Mouse (Mus musculus): ENCODE measurements around the gene Prmt1.
A peak's percentile ranks its signal among the peaks of the same experiment; 100 is the strongest.
"Not testable (repeated sequence)": the region's sequence is repeated elsewhere in the genome, so short reads cannot be mapped to it uniquely, and the experiment has no call there.

Prmt1 gene

DNA sequence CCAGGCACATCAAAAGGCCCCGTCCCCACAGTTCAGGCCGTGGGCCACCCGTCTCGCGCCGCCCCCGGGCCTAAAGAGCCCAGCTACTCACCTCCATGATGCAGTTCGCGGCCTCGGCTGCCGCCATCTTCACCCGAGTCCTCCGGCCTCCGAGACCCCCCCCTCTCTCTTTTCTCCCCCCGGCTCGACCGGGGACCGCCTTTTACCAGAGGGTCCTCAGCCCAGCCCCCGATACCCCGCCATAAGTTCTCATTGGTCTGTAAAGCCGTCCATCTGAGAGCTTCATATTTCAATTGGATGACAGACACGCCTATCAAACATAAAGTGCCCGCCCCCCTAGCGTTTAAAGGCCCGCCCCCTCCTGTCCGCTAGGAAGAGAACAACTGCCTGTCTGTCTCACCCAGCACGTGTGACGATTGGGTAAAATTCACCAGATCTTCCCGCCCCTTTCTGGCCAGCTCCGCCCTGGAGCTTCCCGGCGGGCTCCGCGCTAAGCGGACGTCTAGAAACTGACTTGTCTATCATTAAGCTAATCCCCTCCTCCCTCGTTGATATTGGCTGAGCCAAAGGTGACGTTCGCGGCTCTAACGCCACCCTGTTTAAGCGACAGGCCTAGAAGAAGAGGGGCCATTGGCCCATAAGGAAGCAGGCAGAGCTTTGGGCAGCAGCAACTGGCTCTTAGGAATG, at the start of gene Prmt1:
Gene Prmt1, minus strand, starts transcription at position 377 of the 687 bp plus-strand sequence.
- DNase-seq: peak; percentile 97

DNA sequence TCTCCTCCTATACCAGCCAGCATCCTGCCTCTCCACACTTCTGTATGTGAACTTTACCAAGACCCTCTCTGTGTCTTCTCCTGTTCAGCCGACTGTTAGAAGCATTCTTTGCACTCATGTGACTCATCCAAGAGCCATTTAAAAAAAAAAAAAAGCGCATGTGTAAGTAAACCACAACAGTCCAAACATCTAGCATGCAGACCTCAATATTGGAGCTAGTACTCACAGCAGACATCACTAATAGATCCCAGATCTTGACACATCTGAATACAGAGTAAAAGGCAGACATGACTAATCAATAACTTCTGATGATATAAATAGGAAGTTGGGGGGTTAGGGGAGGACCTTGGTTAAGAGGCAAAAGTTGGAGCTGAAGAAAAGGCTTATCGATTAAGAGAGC, 49.3 kb upstream of the Prmt1 start:
- DNase-seq: no peak

DNA sequence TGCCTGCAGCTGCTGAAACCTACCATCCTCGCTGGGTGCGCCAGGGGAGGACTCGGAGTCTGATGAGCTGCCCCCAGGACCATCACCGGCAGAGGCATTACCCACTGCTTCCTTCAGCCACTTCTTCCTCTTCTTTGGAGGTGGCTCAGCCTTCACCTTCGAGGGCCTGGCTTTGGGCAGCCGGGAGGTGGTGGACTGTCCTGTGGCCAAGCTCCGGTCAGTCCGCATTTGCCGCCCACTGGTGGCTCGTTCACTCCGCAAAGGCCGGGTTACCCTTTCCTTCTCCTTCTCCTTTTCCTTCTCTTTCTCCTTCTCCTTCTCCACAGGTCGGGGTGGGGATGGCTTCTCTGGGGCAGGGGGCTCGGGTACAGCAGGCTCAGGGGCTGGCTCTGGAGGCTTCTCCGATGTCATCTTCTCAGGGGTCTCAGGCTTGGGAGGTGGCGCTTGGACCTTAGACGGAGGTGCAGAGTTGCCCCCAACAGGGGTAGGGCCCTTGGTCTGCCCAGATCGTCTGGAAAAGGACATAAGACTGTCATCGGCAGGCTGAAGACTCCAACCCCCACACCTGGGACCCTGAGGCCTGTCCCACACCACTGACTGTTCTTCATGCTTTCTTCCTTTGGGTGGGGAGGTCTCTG, 47.5 kb upstream of the Prmt1 start:
- no peak for DNase-seq

DNA sequence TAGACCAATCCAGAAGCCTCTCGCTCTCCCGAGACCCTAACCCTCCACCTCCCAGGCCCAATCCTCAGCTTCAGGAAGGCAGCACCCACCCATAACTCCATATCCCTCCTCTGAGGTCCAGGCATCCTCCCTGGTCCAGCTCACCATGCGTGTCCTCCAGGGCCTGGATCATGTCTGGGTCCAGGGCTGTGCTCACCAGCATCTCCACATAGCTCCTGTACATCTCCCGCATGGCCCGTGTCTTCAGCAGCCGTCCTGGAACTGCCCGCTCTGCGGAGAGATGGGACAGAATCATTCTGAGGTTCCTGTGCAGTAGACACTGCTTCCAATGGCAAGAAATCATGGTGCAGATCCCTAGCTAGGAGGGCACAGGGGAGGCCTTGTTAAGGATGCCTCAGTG, 44.5 kb upstream of the Prmt1 start:
- DNase-seq: no peak

DNA sequence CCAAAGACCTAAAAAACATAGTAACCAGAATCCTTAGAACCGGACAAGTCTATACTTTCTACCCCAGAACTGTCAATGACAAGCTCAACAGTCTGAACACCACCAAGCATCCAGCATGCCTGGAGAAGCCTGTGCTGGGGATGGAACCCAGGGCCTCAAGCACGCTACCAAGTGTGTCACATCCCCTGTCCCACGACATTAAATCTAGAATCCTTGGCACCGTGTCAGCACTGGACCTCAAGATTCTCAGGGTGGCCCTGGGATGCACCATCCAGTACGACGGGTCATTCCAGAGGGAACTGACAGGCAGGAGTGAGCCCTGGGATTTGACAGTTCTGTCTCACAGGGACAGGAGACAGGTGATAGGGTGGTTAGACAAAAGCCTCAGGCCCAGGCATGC, 43.6 kb upstream of the Prmt1 start:
- no peak for DNase-seq

DNA sequence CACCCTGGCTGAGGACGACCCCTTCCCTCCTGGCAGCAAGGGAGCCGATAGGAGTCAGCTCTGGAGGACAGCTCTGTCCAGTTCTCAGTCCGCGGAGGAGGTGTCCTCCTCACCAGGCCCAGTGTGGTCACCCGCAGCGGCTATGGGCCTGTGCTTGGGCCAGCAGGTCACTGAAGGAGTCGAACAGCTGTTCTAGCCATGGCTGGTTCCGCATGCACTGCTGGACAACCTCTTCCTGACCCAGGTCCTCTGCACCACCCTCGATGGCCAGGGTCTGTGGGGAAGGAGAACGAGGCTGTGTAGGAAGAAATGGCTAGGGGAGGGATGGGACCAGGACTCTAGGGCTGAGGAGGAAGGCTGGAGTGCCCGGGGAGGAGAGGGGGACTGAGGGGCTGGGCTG, 42.0 kb upstream of the Prmt1 start:
- DNase-seq: no peak

DNA sequence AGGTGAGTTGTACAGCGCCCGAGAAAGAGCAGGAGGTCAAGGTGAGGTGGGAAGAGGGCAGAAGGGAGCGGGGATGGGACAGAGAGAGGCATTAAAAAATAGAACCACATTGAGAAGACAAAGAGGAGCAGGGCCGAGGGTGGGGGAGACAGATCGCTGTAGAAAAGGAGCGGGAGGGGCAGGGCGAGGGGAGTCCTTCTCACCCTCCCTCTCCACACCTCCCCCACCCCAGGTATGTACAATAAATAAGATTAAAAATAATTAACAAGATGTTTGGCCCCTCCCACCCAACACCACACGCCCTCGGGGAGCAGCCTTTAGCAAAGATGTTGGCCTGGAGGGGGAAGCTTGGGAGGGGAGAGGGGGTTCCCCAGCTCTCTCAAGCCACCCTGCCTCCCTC, 41.4 kb upstream of the Prmt1 start:
- DNase-seq: no peak

DNA sequence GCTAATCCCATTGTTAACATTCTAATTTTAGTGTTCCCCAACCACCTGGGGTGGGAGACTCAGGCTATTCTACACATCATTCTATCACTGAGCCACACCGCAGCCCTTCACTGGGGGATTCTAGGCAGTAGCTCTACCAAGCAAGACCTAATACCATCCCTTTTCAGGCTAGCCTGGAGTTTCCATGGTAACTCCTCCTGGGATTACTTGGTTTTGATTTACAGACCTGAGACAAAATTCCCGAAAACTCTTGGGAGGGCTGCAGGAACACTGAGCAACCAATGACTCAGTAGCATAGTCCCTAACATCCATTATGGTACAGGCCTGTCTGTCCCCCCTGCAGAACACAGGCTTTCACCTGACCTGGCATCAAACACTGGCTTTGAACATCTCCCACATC, 39.9 kb upstream of the Prmt1 start:
- no peak for DNase-seq

DNA sequence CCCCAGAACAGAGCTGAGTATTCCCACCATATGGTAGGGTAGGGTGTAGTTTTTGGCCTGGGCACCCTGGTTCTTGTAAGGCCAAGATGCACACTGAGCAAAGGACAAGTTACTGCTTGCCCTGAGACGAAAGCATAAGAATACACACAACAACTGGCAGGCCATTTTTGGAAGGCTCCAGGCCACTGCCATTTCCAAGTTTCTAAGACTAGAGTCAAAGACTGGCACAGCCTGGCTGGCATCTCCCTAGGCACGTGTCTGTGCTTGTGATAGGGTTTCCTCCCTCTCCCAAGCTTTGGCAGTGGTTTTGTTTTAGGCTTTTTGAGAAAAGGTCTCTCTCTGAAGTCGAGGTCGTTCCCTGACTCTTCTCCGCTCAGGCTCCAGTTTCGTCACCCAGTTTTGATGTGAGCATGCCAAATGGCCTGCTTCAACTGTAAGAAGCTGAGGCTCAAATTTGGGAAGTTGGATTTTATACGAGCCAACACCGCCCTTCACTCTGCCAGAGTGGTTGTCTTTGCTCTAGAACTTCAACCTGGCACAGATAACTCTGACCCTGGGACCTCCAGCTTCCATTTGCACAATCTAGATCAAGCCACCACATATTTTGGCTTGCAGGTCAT, 39.3 kb upstream of the Prmt1 start:
- DNase-seq: no peak

DNA sequence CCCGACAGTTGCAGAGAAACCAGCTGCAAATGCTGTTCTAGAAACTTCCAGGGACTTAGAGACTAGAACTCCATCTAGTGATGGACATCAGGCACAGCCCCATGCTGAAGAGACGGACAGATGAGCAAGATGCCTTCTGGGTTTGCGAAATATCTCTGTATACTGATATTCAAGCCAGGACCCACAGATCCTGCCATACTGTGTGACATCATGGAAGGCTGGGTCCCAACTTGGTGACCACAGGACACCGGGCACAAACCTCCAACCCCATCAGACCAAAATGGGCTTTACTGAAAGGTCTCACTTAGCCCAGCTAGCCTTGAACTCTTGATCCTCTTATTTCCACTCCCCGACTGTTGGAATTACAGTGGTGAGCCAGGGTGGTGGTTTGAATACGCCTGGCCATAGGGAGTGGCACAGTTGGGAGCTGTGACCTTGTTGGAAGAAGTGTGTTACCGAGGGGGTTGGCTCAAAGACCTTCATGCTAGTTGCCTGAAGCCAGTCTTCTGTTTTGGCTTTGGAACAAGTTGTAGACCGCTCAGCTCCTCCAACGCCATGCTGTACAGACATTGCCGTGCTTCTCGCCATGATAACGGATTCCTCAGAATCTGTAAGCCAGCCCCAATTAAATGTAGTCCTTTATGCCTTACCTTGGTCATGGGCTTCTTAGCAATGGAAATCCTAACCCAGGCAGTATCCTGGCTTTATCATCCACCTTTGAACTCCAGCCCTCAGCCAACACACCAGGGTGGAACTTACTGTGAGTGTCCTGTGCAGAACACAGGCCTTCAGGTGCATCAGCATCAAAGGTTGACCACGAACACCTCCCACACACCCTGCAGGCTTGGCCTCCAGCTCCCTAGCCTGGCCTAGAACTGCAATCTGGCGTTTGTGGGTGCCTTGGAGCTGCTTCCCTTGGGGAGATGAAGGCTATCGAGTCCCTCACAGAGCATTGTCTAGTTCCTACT, 38.2 kb upstream of the Prmt1 start:
- DNase-seq: no peak

DNA sequence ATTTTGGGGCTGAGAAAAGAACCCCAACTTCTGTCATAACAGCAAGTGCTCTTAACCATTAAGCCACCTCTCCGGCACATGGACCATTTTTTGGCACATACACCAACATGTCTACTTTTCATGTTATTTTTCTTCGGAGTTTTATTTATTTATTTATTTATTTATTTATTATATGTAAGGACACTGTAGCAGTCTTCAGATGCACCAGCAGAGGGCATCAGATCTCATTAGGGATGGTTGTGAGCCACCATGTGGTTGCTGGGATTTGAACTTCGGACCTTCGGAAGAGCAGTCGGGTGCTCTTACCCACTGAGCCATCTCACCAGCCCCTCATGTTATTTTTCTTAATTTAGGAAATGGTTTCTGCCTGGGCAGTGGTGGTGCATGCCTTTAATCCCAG, 37.3 kb upstream of the Prmt1 start:
- DNase-seq: not testable (repeated sequence)

DNA sequence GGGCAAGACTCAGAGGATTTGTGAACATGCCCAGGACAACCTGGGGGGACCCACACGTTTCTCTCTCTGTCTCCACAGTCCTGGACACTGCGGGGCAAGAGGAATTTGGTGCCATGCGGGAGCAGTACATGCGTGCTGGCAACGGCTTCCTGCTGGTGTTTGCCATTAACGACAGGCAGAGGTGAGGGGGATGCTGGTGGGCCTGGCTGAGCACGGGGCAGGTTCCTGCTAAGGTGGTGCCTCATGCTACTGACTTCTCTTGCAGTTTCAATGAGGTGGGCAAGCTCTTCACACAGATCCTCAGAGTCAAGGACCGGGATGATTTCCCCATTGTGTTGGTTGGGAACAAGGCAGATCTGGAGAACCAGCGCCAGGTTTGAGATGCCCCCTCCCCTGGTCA, 33.9 kb upstream of the Prmt1 start:
- DNase-seq: no peak

DNA sequence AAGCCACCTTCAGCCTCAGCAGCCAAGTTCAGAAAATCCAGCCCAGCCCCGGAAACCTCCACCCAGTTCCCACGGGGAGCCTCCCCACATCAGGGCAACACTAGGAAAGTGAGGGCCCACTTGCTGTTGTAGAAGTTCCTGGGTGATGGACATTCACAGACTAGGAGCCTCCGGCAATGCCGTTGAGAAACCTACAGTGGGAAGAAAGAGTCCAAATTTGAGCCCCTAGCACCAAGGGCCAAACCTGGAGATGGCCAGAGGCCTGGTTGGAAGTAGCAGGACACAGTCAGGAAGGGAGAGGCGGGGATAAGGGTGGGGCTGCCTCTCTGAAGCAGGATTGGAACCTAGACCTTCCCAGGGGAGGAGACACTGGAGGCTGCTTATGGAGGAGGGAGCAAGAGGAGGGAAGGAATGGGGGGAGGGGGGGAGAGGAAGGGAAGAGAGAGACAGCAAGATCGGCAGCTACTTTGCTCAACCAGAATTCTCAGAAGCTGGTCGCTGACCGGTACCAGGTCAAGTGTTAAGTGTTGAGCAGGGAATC, 32.7 kb upstream of the Prmt1 start:
- DNase-seq: no peak

DNA sequence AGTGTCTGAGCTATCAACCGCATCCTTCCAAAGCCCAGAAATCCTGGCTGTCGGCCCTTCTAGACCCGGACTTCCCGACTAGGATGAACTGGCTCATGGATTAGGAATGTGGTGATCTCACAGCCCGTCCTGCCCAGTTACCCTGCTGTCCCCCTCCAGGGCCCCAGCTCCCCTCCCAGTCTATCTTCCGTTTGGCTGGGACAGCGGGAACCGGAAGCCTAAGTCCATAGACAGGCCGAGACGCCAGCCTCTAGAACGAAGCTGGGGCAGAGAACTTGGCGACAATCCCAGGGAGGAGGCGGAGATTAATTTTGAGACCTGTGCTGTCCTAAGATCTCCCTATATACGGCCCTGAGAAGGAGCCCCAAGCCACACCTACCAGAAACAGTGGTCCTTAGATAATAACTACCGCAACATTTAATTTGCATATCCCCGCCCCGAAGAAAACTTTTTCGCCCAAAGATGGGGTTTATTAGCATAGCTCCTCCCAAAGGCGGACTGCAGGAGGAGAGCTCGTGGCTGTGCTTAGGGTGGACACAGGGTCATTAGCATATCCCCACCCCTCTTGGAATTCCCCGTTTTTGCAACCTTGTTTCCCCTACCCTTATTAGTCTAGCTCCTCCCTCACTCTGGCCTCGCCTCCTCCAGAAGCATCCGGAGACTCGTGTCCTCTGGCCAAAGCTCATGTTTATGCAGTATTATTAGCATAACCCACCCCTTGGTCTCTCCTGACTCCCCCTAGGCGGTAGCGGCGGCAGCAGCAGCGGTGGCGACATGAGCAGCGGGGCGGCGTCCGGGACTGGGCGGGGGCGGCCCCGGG, 31.1 kb upstream of the Prmt1 start, which contains the start of gene Rras:
Gene Rras, plus strand, starts transcription at position 720 of the 820 bp plus-strand sequence.
- DNase-seq: peak; percentile 78

DNA sequence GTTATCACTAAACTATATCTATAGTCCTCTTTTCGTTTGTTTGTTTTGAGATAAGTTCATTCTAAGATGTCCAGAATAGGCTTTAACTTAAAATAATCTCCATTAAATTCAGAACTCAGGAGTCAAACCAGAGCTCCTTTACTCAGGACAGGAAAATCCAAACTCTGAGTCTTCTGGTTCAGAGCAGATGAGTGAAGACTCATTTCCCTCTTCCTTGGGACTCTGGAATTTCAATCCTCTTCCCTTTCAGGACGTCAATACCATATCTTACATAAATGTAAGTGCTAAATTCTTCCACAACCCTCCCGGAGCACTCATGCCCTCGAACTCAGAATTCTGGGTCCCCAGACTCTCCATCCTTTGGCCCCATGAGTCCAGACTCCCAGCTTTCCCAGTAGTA, 30.4 kb upstream of the Prmt1 start:
- DNase-seq: no peak

DNA sequence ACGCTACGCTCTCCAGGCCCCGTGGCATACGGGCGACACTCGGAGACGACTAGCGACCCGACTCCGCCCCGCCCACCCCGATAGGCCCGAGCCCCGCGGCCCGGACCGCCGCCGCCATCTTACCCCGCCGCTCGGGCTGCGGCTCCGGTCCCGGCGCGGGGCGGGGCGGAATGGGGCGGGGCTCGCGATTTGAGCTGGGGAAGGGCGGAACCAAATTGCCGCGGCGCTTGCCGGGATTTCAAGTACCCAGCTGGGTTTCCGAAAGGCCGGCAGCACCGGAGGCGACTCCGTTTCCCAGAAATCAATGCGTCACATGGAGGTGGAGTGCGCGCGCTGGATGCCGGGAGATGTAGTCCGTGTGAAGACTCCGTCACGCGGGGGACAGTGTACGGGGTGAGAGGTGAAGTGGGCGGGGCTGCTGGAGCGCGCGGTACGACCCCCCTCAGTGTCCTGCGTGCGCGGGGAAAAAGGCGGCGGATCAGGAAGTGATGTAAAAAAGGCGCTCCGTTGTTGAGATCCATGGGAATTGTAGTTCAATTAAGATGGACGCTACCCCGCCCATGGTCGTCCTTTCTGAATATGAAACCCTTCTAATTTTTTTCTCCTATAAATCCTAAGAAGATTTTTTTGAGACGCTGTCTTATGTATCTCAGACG, 29.7 kb upstream of the Prmt1 start, which contains the start of gene Scaf1:
Gene Scaf1, minus strand, starts transcription at position 407 of the 656 bp plus-strand sequence.
- peak; percentile 99 for DNase-seq

DNA sequence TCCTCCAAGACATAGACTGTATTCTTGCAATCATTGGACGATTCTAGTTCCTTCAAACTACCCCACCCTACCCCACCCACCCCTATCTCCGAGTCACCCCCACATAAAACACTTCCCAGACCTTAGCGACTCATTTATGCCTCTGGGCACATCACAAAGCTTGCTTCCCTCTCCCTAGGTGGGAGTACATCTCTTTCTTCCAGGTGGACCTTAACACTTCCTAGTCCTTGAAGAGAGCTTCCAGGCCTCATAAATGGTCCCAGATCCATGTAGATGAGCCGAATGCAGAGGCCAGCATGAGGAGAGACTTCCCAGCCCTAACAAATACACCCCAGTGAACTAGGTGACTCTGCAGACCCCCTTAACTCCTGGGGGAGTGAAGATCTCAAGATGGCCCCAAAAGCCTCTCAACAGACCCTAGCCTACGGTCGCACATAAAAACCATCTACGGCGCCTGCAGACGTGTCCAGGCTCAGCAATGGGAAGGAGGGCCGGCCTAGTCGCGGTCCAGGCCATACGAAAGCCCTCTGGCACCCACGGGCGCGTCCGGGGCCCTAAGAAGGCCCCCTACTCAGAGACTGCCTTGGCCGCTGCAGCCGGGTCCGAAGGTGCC, 29.1 kb upstream of the Prmt1 start:
- no peak for DNase-seq

DNA sequence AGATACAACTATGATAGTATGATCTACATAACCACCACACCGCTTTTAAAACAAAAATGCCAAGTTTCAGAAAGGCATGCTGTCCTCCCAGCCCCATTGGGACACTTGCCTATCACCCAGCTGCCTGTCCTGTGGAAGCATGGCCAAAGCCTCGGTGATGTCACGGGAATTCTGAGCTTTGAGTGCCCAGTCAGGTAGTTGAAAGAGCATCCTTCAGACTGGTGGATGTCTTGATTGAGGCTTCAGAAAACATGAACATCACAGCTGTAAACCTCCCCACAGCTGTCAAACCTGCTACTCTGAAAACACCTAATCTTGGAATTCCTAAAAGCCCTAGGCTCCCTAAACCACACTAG, 27.7 kb upstream of the Prmt1 start:
- no peak for DNase-seq

DNA sequence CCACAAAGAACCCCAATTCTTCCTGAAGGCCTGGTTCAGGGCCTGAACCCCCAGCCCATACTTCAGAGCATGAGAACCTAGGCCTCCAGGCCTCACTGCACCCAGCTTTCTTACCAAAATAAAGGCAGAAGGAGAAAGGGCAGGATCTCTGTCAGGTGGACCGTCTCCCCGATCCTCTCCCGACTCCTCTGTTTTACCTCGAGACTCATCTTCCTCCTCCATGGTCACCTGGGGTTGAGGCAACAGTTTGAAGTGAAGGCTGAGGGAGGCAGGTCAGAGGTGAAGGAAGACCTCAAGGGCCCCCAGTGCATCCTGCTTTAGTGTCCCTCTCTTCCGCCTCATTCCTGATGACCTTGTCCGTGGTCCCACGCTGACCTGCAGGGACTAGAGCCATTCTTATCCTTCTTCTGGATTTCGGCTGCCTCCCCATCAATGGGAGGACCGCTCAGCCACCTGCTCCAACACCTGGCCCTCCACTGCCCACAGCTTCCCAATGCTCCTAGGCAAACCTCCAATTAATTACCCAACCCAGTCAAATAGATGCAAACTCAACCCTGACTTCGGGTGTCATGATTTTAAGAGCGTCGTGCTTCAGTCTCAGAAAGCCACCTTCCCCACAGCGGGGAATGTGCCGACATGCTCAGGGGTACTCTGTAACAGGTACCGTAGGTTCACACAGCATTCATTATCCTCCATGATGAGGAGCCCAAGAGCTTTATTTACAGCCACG, 27.2 kb upstream of the Prmt1 start:
- no peak for DNase-seq

DNA sequence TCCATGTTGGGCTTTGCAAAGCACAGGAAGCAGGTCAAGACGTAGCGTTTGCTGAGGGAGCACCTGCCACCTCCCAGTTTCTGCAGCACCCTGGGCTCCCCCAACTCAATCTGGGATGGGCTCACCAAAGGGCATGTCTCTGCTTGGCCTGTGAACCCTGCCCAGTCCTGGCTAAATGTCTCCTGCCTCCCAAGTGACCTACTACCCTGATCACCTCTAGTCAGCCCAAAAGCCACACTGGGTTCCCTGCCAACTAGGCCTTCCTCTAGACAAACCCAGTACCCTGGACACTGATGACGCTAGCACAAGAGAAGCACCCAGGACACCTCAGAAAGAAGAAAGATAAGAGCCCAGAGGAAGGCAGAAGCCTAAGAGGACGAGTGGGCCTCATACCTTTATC, 26.5 kb upstream of the Prmt1 start:
- no peak for DNase-seq
